Mouse (Mus musculus): Measurements from ENCODE around the gene Zranb1.

GRCm38 (mm10) chr7:132892806-132893205, 38.1 kb upstream of the Zranb1 start:
- TF ChIP-seq CTCF (IDR thresholded peaks at IDR 0.05; ENCODE audit: low read depth, low read length) (no peak), POLR2A (IDR thresholded peaks at IDR 0.05; ENCODE audit: insufficient read depth, low read length) (no peak), EP300 (IDR thresholded peaks at IDR 0.05; ENCODE audit: insufficient read depth, low read depth, low read length) (no peak)
